Mouse (Mus musculus): ENCODE measurements around the gene F5. TPM values are rescaled to one million over a fixed set of nuclear protein-coding genes. Genes with fewer than 3 reads are reported as not detected.
"Not testable (repeated sequence)": the region's sequence is repeated elsewhere in the genome, so short reads cannot be mapped to it uniquely, and the experiment has no call there.

The F5 gene
- polyA plus RNA-seq, 2 experiments from 2014 or later: not detected

GRCm38 (mm10) chr1:164162745-164163144 lies 11.1 kb downstream of the F5 start:
- no peak for ATAC-seq

- ATAC-seq: no peak
Measured at GRCm38 (mm10) chr1:164168818-164169217, 17.2 kb downstream of the F5 start.

GRCm38 (mm10) chr1:164170434-164170833 lies 18.8 kb downstream of the F5 start:
- no peak for ATAC-seq

GRCm38 (mm10) chr1:164173145-164173544 lies 21.5 kb downstream of the F5 start:
- ATAC-seq: no peak

- ATAC-seq: no peak
Measured at GRCm38 (mm10) chr1:164176856-164177255, 25.2 kb downstream of the F5 start.

GRCm38 (mm10) chr1:164178429-164178828 lies 26.8 kb downstream of the F5 start:
- no peak for ATAC-seq

- ATAC-seq: peak; percentile 95
Measured at GRCm38 (mm10) chr1:164184142-164184870, 32.7 kb downstream of the F5 start.

GRCm38 (mm10) chr1:164184871-164185223 lies 33.2 kb downstream of the F5 start:
- no peak for ATAC-seq

- ATAC-seq: no peak
Measured at GRCm38 (mm10) chr1:164185316-164185715, 33.7 kb downstream of the F5 start.

GRCm38 (mm10) chr1:164187002-164187560 lies 35.4 kb downstream of the F5 start:
- no peak for ATAC-seq

GRCm38 (mm10) chr1:164199551-164199950 lies 47.9 kb downstream of the F5 start:
- no peak for ATAC-seq

GRCm38 (mm10) chr1:164208437-164208836 lies 56.8 kb downstream of the F5 start:
- no peak for ATAC-seq

- ATAC-seq: no peak
Measured at GRCm38 (mm10) chr1:164210899-164211298, 59.3 kb downstream of the F5 start.

GRCm38 (mm10) chr1:164212686-164213085 lies 61.0 kb downstream of the F5 start:
- ATAC-seq: no peak

- no peak for ATAC-seq
Measured at GRCm38 (mm10) chr1:164214190-164214589, 62.6 kb downstream of the F5 start.

GRCm38 (mm10) chr1:164215097-164215496 lies 63.5 kb downstream of the F5 start:
- no peak for ATAC-seq

GRCm38 (mm10) chr1:164215540-164215939 lies 63.9 kb downstream of the F5 start:
- no peak for ATAC-seq

GRCm38 (mm10) chr1:164217791-164218685 lies 66.4 kb downstream of the F5 start:
- ATAC-seq: no peak

- ATAC-seq: no peak
Measured at GRCm38 (mm10) chr1:164220261-164220660, 68.6 kb downstream of the F5 start.

GRCm38 (mm10) chr1:164223089-164223488 lies 71.5 kb downstream of the F5 start:
- ATAC-seq: no peak

GRCm38 (mm10) chr1:164231937-164232570 lies 80.4 kb downstream of the F5 start:
- not testable (repeated sequence) for ATAC-seq

- ATAC-seq: no peak
Measured at GRCm38 (mm10) chr1:164233447-164233846, 81.8 kb downstream of the F5 start.

- no peak for ATAC-seq
Measured at GRCm38 (mm10) chr1:164235078-164235477, 83.4 kb downstream of the F5 start.

Measured in activated CD4-positive, CD25-positive, alpha-beta regulatory T cell, adult 4 months (primary cell).